Mouse (Mus musculus): ENCODE measurements around the gene Lama5. TPM values are rescaled to one million over a fixed set of nuclear protein-coding genes. Genes with fewer than 3 reads are reported as not detected.

Gene Lama5
- total RNA-seq (2012; rRNA removed) = 291 and 497 TPM in 2 replicates

GRCm38 (mm10) chr2:180225762-180226378, at the start of gene Lama5:
Gene Lama5, minus strand, starts transcription at chr2:180225859.
- H3K4me3 ChIP-seq (ENCODE audit: insufficient read depth in 1 of 2, low read depth in 1 of 2, low read length in 2 of 2, poor library complexity in 1 of 2, severe bottlenecking in 1 of 2) = peak within 1 kb of the TSS; percentile 82 to 88
- peak within 1 kb of the TSS; percentile 89 for H3K9ac ChIP-seq (ENCODE audit: insufficient read depth, low read depth, low read length, poor library complexity, severe bottlenecking)
- no peaks in the 10 kb centered on the region for H3K9me3 ChIP-seq (ENCODE audit: control insufficient read depth, insufficient read depth, low read depth, low read length)
- peaks cover 9 to 53% of the 10 kb centered on the region in 2 experiments; a peak in 3 of 4 replicates for H3K4me1 ChIP-seq (ENCODE audit: control insufficient read depth in 2 of 2, insufficient read depth in 2 of 2, low read length in 2 of 2, poor library complexity in 1 of 2)
- peaks cover 19% of the 10 kb centered on the region; the same call in 1 of the 2 replicates for H3K36me3 ChIP-seq (ENCODE audit: control insufficient read depth, insufficient read depth, low read length, poor library complexity, severe bottlenecking)
- no peak for TF ChIP-seq HCFC1 (IDR thresholded peaks at IDR 0.05; ENCODE audit: borderline replicate concordance, insufficient read depth, low read length)
- TF ChIP-seq ZNF384 (IDR thresholded peaks at IDR 0.05; ENCODE audit: low read depth, low read length) = no peak
- no peak for TF ChIP-seq ZC3H11A (IDR thresholded peaks at IDR 0.05; ENCODE audit: borderline replicate concordance, low read depth, low read length)
- no peak for TF ChIP-seq CHD2 (IDR thresholded peaks at IDR 0.05; ENCODE audit: low read depth, low read length)
- no peak for TF ChIP-seq MAFK (IDR thresholded peaks at IDR 0.05; ENCODE audit: insufficient read depth, low read depth, low read length)
- DNase-seq (ENCODE audit: low read depth, low spot score) = no peak
- in situ Hi-C loops (cut with MboI; ENCODE audit: low sequenced_read_pairs in 2 of 2, unreplicated experiment in 2 of 2) = no loop called here
- H3K27ac ChIP-seq (ENCODE audit: insufficient read depth, low read depth, low read length, poor library complexity, severe bottlenecking) = peak within 1 kb of the TSS; percentile 69

GRCm38 (mm10) chr2:180274523-180274922, 48.9 kb upstream of the Lama5 start:
- H3K27ac ChIP-seq (ENCODE audit: insufficient read depth, low read depth, low read length, poor library complexity, severe bottlenecking) = no peak overlapping the region
- no peak overlapping the region for H3K4me3 ChIP-seq (ENCODE audit: insufficient read depth in 1 of 2, low read depth in 1 of 2, low read length in 2 of 2, poor library complexity in 1 of 2, severe bottlenecking in 1 of 2)
- H3K36me3 ChIP-seq (ENCODE audit: control insufficient read depth, insufficient read depth, low read length, poor library complexity, severe bottlenecking) = peaks cover 7% of the 10 kb centered on the region; the same call in 1 of the 2 replicates
- no peaks in the 10 kb centered on the region for H3K9me3 ChIP-seq (ENCODE audit: control insufficient read depth, insufficient read depth, low read depth, low read length)
- no peak overlapping the region for H3K9ac ChIP-seq (ENCODE audit: insufficient read depth, low read depth, low read length, poor library complexity, severe bottlenecking)
- H3K4me1 ChIP-seq (ENCODE audit: control insufficient read depth in 2 of 2, insufficient read depth in 2 of 2, low read length in 2 of 2, poor library complexity in 1 of 2) = peaks cover 0 to 29% of the 10 kb centered on the region in 2 experiments; a peak in 3 of 4 replicates
- no peak for DNase-seq (ENCODE audit: low read depth, low spot score)
- in situ Hi-C loops (cut with MboI; ENCODE audit: low sequenced_read_pairs in 2 of 2, unreplicated experiment in 2 of 2) = loop anchor here (5.0 to 10.0 kb wide), 2 partner anchors 70 to 73 kb away; no protein-coding TSS in a partner anchor
- TF ChIP-seq ZNF384 (IDR thresholded peaks at IDR 0.05; ENCODE audit: low read depth, low read length) (no peak), MAFK (IDR thresholded peaks at IDR 0.05; ENCODE audit: insufficient read depth, low read depth, low read length) (no peak), CHD2 (IDR thresholded peaks at IDR 0.05; ENCODE audit: low read depth, low read length) (no peak), ZC3H11A (IDR thresholded peaks at IDR 0.05; ENCODE audit: borderline replicate concordance, low read depth, low read length) (no peak), HCFC1 (IDR thresholded peaks at IDR 0.05; ENCODE audit: borderline replicate concordance, insufficient read depth, low read length) (no peak)

DNA sequence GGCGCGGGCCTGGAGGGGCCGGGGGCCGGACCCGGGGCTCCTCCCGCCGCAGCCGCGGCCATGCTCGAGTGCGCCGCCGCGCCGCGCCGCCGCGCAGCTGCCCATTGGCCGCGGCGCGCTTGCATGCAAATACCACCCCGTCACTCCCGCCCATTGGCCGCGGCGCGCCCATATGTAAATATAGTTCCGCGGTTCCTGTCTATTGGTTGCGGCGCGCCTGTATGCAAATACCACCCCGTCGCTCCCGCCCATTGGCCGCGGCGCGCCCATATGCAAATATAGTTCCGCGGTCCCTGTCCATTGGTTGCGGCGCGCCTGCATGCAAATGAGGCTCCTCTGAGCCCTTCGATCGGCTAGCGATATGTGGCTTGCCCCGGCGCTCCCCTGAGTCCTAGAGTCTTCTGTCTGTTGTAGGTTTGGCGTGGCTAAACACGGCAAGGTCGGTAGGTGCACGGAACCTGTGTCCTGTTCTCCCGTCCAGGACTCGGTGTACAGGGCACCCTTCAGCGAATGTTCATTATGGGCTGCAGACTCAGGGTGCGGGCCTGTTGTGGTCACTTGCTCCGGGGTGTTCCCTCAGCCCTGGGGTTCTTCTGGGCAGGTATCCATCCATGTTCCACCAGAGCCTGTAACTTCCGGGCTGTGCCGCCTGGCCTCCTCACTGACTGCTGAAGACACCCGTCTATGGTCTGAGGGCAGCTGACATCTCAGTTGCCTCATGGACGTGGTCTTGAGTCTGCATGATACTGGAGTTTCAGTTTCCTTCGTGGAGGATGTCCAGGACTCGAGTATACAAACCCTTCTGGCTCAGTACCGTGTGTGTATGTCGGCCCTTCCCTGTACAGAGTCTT, 48.0 kb upstream of the Lama5 start, which contains the start of gene Cables2:
Cables2 (minus strand) TSS at position 103 of the 851 bp plus-strand sequence.
- Histone ChIP-seq H3K36me3 (ENCODE audit: control insufficient read depth, insufficient read depth, low read length, poor library complexity, severe bottlenecking) (peaks cover 7% of the 10 kb centered on the region; the same call in 1 of the 2 replicates), H3K4me1 (ENCODE audit: control insufficient read depth in 2 of 2, insufficient read depth in 2 of 2, low read length in 2 of 2, poor library complexity in 1 of 2) (peaks cover 0 to 29% of the 10 kb centered on the region in 2 experiments; a peak in 3 of 4 replicates), H3K9me3 (ENCODE audit: control insufficient read depth, insufficient read depth, low read depth, low read length) (no peaks in the 10 kb centered on the region), H3K4me3 (ENCODE audit: insufficient read depth in 1 of 2, low read depth in 1 of 2, low read length in 2 of 2, poor library complexity in 1 of 2, severe bottlenecking in 1 of 2) (peak within 1 kb of the TSS; percentile 78), H3K27ac (ENCODE audit: insufficient read depth, low read depth, low read length, poor library complexity, severe bottlenecking) (no peak within 1 kb of the TSS), H3K9ac (ENCODE audit: insufficient read depth, low read depth, low read length, poor library complexity, severe bottlenecking) (peak within 1 kb of the TSS; percentile 81)
- TF ChIP-seq HCFC1 (IDR thresholded peaks at IDR 0.05; ENCODE audit: borderline replicate concordance, insufficient read depth, low read length) (no peak), CHD2 (IDR thresholded peaks at IDR 0.05; ENCODE audit: low read depth, low read length) (peak; percentile 57; the same call in 1 of the 2 replicates), ZC3H11A (IDR thresholded peaks at IDR 0.05; ENCODE audit: borderline replicate concordance, low read depth, low read length) (no peak), ZNF384 (IDR thresholded peaks at IDR 0.05; ENCODE audit: low read depth, low read length) (no peak)
- in situ Hi-C loops (cut with MboI; ENCODE audit: low sequenced_read_pairs in 2 of 2, unreplicated experiment in 2 of 2) = loop anchor here (5.0 to 10.0 kb wide), 2 partner anchors 71 to 74 kb away; no protein-coding TSS in a partner anchor
- peak; percentile 93 for DNase-seq (ENCODE audit: low read depth, low spot score)

DNA sequence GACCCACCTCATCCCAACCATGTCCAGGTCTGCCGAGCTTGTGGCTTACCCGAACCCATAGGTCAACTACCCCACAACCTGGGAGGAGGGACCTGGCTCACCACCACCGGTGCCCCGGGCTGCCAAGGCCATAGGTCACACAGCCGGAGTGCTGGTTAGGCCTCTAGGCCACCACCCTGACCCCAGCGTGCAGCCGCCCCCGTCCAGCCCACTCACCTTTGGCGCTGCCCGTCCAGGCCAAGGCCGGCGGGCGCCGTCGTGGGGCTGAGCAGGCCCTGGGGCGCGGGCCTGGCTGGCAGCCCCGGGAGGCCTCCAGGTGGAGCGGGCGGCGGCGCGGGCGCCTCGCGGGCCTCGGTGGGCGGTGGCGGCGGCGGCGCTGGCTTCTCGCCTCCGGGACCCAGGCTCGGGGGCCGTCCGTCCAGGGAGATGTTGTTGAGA, 47.2 kb upstream of the Lama5 start:
- Histone ChIP-seq H3K4me1 (ENCODE audit: control insufficient read depth in 2 of 2, insufficient read depth in 2 of 2, low read length in 2 of 2, poor library complexity in 1 of 2) (peaks cover 0 to 23% of the 10 kb centered on the region in 2 experiments; a peak in 3 of 4 replicates), H3K27ac (ENCODE audit: insufficient read depth, low read depth, low read length, poor library complexity, severe bottlenecking) (no peak overlapping the region), H3K9me3 (ENCODE audit: control insufficient read depth, insufficient read depth, low read depth, low read length) (no peaks in the 10 kb centered on the region), H3K36me3 (ENCODE audit: control insufficient read depth, insufficient read depth, low read length, poor library complexity, severe bottlenecking) (peaks cover 7% of the 10 kb centered on the region; the same call in 1 of the 2 replicates), H3K4me3 (ENCODE audit: insufficient read depth in 1 of 2, low read depth in 1 of 2, low read length in 2 of 2, poor library complexity in 1 of 2, severe bottlenecking in 1 of 2) (peak overlapping the region; percentile 78), H3K9ac (ENCODE audit: insufficient read depth, low read depth, low read length, poor library complexity, severe bottlenecking) (peak overlapping the region; percentile 81)
- in situ Hi-C loops (cut with MboI; ENCODE audit: low sequenced_read_pairs in 2 of 2, unreplicated experiment in 2 of 2) = loop anchor here (5.0 to 10.0 kb wide), 2 partner anchors 72 to 74 kb away; no protein-coding TSS in a partner anchor
- no peak for TF ChIP-seq MAFK (IDR thresholded peaks at IDR 0.05; ENCODE audit: insufficient read depth, low read depth, low read length)
- no peak for TF ChIP-seq ZC3H11A (IDR thresholded peaks at IDR 0.05; ENCODE audit: borderline replicate concordance, low read depth, low read length)
- TF ChIP-seq CHD2 (IDR thresholded peaks at IDR 0.05; ENCODE audit: low read depth, low read length) = no peak
- TF ChIP-seq HCFC1 (IDR thresholded peaks at IDR 0.05; ENCODE audit: borderline replicate concordance, insufficient read depth, low read length) = no peak
- no peak for TF ChIP-seq ZNF384 (IDR thresholded peaks at IDR 0.05; ENCODE audit: low read depth, low read length)
- DNase-seq (ENCODE audit: low read depth, low spot score) = no peak
